Mouse (Mus musculus) layer of hippocampus, postnatal 36 days (tissue): ENCODE results near the gene Prrt3. TPM values are rescaled to one million over a fixed set of nuclear protein-coding genes. Genes with fewer than 3 reads are reported as not detected.

Experiments used
- DNase-seq, 2 experiments: peaks; one replicate each; pipeline ENCODE4 v3.0.0; 2022
- total RNA-seq, 2 experiments: library from RNA; stranded (reverse); gene quantifications; 2 replicates each; pipeline ENCODE4 v1.2.3; 2021

Gene Prrt3
- total RNA-seq, 2 experiments from 2014 or later = 52.8 to 54.1 TPM

- DNase-seq = no peak
Observed at GRCm38 (mm10) chr6:113489410-113489809, 12.3 kb downstream of the Prrt3 start.

DNA sequence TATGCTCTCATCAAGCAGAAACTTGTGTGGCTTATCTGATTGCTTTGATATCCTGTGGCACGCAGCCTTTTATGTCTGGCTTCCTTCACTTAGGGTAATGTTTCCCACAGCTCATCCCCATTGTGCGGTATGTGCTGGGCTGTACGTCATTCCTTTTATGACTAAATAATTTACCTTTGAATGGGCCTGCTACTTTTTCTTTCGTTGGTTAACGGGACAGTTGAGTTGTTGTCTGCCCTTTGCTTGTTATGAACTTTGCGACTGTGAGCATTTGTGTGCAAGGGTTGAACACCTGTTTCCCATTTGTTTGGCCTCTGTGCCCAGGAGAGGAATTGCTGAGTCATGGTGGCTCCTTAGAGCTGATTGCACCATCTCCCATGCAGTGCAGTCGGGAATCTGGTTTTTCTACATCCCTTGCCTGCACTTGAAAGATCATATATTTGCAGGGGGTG is 14.6 kb downstream of the Prrt3 start:
- no peak for DNase-seq

DNA sequence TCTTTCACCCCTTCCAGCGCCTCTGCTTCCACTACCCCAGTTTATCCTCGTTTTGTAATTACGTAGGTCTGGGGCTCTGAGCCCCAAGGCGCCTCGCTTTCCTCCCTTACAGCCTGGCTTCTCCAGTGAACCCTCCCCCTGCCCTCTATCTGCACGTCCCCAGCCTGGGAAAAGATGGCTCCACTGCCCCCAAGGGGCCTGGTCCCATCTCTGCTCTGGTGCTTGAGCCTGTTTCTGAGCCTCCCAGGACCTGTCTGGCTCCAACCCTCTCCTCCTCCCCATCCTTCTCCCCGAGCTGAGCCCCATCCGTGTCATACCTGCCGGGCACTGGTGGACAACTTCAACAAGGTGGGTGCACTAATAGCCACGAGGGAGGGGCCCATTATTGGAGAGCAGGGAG is 18.0 kb downstream of the Prrt3 start:
- DNase-seq = no peak

DNA sequence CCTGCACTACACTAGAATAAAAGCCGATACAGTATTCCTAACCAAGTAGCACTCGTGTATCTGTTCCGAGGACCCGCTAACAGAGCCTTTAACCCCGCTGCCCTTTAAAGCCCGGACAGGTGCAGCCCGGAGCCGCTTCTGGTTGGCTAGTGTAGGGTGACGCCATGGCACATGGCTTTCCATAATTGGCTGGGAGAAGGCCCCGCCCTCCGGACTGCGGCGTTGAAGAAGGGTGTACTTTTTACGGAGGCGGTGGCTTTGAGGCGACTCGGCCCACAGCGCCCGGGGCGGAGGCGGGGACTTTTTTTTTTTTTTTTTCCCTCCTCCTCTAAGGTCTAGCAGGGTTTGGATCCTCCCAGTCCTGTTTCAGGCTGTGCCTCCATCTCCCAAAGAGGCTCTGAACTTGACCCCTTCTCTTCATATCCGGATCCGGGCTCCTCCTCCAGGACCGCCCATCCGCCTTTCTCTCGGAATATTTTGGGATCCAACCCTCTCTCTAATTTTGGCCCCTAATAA is 18.6 kb downstream of the Prrt3 start, which contains the start of gene Creld1:
Gene Creld1, plus strand, starts transcription at position 198 of the 516 bp plus-strand sequence.
- DNase-seq = peak; percentile 91 to 94

DNA sequence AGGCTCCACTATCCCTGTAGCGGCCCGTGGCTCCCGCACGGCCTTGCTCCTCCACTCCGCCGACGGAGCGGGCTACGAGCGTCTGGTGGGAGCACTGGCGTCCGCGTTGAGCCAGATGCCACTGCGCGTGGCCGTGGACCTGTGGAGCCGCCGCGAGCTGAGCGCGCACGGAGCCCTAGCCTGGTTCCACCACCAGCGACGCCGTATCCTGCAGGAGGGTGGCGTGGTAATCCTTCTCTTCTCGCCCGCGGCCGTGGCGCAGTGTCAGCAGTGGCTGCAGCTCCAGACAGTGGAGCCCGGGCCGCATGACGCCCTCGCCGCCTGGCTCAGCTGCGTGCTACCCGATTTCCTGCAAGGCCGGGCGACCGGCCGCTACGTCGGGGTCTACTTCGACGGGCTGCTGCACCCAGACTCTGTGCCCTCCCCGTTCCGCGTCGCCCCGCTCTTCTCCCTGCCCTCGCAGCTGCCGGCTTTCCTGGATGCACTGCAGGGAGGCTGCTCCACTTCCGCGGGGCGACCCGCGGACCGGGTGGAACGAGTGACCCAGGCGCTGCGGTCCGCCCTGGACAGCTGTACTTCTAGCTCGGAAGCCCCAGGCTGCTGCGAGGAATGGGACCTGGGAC is 19.1 kb downstream of the Prrt3 start:
- DNase-seq = peak in 1 of 2 experiments; percentile 56

DNA sequence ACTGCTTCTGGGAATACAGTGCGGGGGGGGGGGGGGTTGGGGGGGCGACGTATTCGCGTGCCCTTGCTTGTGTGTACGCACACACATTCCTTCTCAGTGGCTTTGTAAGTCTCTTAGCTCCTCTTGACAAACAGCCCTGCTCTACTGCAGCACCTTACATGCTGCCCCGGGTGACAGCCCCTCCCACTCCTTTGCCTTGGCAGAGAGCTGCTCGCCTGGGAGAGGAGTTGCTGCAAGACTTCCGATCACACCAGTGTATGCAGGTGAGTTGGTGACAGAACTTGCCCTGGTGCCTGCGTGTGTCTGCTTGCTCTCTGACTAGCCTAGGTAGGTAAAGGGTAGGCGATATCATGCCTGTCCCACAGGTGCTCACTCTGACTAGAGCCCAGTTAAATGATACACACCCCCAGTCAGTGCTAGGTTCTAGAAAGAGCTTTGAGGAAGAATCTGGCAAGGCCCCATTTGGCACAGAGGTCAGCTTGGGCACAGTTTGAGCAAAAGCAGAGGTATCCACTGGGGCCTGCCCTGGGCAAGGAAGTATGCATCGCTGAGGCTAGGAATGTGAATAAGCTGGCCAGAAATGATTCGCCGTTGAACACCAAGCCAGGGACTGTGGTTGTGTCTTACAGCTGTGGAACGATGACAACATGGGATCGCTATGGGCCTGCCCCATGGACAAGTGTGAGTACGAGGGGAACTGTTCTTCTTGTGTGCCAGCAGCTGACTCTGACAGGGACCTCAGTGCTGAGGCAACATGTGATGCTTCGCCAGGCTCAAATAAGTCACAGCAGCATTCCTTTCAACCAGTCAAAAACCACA is 21.0 kb downstream of the Prrt3 start:
- no peak for DNase-seq

DNA sequence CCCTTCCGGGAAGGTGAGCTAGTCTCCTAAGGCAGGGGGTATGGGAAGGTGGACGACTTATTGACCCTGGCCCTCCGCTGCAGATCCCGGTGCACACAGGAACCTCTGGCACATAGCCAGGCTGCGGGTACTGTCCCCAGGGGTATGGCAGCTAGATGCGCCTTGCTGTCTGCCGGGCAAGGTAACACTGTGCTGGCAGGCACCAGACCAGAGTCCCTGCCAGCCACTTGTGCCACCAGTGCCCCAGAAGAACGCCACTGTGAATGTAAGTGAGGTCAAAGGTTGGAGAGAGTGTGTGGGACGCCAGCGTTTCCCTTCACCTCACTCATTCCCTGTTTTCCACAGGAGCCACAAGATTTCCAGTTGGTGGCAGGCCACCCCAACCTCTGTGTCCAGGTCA is 22.8 kb downstream of the Prrt3 start:
- DNase-seq = no peak

DNA sequence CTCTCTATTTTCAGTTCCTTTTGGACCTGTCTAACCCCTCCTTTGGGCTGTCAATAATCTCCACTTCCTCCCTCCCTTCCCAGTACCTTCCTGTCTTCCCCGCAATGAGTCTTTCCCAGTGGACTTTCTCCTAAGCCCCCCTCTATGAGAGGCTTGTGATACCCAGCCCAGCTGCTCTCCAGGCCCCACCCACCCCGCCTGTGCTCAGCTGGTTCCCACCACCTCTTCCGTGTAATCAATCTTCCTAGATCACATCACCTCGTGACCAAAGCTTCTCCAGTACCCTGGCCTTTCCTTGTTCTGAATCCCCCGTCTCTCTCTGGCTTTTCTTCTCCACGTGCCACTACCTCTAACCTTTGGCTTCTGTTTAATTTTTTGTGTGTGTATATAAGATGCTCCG is 24.4 kb downstream of the Prrt3 start:
- no peak for DNase-seq

- DNase-seq = no peak
Observed at GRCm38 (mm10) chr6:113473715-113474114, 28.0 kb downstream of the Prrt3 start.

DNA sequence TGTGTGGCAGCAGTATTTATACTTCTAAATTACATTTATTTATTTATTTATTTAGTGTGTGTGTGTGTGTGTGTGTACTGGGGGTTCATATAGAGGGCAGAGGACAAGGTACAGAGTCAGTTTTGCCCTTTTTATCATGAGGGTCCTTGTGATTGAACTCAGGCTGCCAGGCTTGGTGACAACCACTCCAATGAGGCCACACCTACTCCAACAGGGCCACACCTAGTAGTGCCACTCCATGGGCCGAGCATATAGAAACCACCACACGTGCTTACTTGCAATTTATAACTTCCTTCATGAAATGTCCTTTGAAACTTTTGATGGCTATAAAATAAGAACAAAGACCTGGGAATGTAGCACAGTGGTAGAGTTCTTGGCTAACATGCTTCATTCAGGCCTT is 28.5 kb downstream of the Prrt3 start:
- no peak for DNase-seq

- no peak for DNase-seq
Observed at GRCm38 (mm10) chr6:113472061-113472460, 29.7 kb downstream of the Prrt3 start.

- no peak for DNase-seq
Observed at GRCm38 (mm10) chr6:113471297-113471936, 30.3 kb downstream of the Prrt3 start, which contains the start of gene Il17rc. TSS of gene Il17rc (plus strand) at chr6:113471427.

GRCm38 (mm10) chr6:113469432-113469831 is 32.3 kb downstream of the Prrt3 start:
- peak; percentile 60 to 61 for DNase-seq

DNA sequence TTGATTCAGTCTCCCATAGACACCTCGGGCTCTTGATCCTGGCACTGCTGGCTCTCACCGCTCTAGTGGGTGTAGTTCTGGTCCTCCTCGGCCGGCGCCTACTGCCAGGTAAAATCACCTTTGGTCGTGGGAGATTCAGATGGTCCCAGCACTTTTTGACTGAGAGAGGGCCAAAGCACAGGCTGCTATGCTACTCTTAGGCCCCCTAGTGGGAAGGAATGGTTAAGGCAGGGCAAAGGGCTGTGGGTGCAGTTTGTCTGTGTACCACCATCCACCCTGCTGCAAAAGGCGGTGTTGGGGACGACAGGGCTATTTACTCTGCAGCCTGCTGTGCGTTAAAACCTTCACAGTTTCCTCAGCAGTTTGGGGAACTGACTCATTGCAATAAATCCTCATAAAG is 32.7 kb downstream of the Prrt3 start:
- peak in 1 of 2 experiments; percentile 61 for DNase-seq

DNA sequence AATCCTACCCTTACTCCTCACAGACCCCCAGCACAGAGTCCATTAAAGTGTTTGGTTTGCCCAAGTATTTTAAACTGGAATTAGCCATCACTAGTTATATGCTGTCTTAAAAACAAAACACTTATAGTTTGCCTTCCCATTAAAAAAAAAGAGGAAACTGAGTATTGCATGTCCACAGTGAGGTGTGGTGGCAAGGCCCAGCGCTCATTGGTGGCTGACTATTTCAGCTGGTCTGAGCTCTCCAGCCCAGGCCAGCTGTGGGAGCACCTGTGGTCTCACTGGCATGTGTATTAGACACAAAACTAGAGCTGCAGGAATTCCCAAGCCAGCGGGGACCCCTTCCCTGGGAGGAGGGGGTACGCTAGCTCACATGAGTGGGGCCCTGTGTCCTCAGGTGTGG is 33.2 kb downstream of the Prrt3 start:
- DNase-seq = no peak

DNA sequence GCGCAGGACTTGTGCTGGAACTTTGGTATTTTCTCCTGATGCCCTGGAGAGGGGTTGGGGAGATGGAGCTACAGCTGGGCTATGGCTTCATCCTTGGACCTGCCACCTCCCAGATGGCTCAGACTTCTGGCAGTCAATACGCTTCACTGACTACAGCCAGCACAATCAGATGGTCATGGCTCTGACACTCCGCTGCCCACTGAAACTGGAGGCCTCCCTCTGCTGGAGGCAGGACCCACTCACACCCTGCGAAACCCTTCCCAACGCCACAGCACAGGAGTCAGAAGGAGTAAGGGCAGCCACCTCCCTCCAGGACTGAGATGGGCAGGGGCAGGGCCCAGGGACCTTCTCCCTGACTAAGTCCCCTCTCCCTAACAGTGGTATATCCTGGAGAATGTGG is 36.1 kb downstream of the Prrt3 start:
- DNase-seq = no peak

- no peak for DNase-seq
Observed at GRCm38 (mm10) chr6:113464040-113464439, 37.7 kb downstream of the Prrt3 start.

DNA sequence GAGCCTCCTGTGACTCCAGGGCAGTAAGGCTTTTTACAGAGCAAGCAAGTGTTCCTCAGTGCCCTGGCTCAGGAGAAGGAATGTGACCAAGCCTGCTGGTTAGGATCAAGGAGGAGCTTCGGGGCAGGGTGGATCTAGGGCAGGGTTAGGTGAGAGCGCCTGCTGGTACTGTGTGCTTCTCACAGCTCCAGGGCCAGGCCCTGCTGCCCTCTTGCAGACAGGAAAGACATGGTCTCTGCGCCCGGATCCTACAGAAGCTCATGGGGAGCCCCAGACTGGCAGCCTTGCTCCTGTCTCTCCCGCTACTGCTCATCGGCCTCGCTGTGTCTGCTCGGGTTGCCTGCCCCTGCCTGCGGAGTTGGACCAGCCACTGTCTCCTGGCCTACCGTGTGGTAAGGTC is 43.1 kb downstream of the Prrt3 start:
- no peak for DNase-seq

DNA sequence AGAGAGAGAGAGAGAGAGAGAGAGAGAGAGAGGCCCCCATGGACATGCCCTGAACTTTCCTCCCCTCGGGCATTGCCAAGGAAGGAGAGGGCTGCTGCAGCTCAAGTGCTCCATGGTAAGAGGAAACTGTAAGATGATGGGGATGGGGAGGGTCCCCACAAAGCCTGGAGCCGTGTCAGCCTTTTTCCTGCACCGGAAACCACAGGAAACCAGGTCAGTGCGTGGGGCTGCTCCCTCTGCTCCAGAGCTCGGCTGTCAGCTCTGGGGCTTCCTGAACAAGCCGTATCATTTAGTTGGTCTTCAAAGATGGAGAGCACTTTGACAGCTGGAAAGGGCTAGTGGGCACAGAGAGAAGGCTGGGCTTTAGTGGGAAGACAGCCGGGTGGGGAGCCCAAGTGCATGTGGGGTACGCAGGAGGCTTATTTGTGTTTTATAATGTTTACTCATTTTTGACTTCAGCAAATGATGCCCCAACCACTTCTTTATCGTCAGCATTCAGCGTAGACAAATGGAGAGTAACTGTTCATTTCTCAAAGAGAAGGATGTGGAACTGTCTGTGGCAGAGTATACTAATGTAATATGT is 43.7 kb downstream of the Prrt3 start, which contains the start of gene Il17re:
Gene Il17re, plus strand, starts transcription at position 533 of the 583 bp plus-strand sequence.
- no peak for DNase-seq

DNA sequence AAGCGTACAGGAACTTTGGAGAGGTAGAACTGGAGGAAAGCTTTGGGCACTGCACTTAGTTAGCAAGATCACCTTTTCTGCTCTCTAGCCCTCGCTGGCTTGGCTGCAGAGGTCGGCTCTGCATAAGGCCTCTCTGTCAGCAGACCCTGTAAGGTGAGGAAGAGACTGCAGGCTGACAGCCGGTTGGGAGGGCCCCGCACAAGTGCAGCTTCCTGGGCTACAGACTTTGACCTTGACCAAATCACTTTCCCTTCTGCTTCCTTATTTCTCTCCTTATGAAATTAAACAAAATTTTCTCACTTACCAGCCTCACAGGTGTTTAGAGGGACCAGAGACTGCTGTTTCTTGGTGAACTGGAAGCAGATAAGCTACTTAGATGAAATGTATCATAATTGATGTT is 46.7 kb downstream of the Prrt3 start:
- DNase-seq = no peak

DNA sequence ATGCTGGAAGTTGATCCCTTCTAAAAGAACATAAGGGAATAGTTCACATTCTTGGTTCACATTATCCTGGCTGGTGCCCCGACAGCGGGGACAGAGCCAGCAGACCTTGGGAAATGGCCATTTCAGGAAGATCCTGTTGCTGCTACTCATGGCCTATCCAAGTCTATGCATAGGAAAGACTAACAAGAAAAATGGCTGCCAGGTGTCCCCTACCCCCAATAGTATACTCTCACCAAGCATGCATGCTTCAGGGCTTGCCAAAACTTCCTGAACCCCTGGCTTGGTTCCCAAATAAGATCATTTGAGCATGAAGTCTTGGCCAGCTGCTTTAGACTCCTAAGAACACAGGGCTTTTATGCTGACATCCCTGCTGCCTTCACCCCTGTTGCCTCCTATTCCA is 49.9 kb downstream of the Prrt3 start:
- DNase-seq = no peak

GRCm38 (mm10) chr6:113447639-113448038 is 54.1 kb downstream of the Prrt3 start:
- no peak for DNase-seq
